Mouse (Mus musculus): ENCODE measurements at regions not wholly inside any gene's neighbourhood (a gene's known extent, or its start where the extent isn't known, plus 50 kb on each side); places are given as distances from the start of the nearest gene placed in this dataset.

DNA sequence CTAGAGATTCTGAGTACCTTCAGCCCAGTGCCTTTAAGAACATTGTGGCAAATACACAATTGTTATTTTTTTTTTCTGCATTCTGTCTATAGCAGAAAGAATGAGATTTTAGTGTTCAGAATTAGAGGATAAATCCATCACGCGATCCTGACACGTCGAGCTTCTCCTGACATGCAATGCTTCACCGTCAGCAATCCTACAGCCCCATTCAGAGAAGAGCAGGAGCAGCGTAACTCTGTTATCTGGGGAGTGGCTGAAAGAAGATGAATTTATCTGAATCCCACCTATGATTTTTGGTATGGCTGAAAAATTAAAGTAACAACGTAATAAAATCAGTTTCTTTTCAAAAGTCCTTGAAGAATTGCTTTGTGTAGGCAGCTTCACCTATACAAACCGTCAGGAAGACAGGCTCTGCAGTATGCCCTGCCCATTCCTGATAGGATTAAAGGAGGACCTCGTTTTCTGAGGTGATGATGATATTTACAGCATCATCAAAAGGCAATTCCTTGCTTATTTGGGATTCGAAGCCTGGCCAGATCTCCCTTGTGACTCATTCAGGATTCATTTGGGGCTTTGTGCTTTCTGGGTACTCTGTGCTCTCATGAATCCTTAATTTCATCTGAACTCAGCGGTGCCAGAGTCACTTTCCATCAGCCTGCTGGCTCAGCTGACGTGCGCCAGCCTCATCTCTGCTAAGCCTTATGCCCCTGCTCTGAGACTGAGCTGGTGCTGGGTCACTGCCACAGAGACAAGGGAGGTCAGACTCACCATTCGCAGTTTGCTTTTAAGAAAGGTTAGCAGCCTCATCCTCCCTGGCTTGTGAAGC is 112.3 kb upstream of the Gas2 start:
- H3K36me3 ChIP-seq (replicated peaks; ENCODE audit: control insufficient read depth, insufficient read depth, low read depth, low read length): no peaks in the 10 kb centered on the region
- no peak for ATAC-seq (replicated peaks; ENCODE audit: insufficient number of reproducible peaks, low FRiP score, low TSS enrichment, low read depth)
- H3K27ac ChIP-seq (replicated peaks; ENCODE audit: low read depth, low read length): no peak overlapping the region
- no peaks in the 10 kb centered on the region for H3K4me1 ChIP-seq (ENCODE audit: control insufficient read depth, insufficient read depth, low read length)
- H3K4me2 ChIP-seq (ENCODE audit: low read depth, low read length): no peak overlapping the region
- no peaks in the 10 kb centered on the region for H3K9me3 ChIP-seq (replicated peaks; ENCODE audit: control insufficient read depth, low read length)
- no peak overlapping the region for H3K9ac ChIP-seq (replicated peaks; ENCODE audit: low read length)
- no peaks in the 10 kb centered on the region for H3K27me3 ChIP-seq (ENCODE audit: control insufficient read depth, insufficient read depth, low read length)
- H3K4me3 ChIP-seq (ENCODE audit: low read depth, low read length): no peak overlapping the region
- DNase-seq (ENCODE audit: low spot score): no peak
- WGBS: 75% methylated on average over 14 of the region's 14 CpGs

DNA sequence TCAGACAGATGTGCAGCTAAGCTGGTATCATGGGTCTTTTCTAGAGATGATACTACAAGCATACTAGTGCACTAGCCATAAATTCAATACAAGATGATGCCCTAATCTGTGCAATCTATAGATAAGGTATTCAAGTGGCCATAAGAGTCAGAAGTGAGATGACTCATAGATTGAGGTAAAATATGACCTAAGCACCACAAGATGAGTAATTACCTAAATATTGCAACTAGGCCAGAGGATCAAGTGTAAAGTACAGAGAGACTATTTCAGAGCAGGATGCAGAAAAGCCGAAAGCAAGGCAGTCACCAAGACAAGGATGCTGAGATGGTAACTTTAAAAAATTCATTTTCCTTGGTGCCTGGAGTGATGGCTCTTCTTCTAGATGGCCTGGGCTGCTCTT is 111.5 kb upstream of the Gas2 start:
- H3K9ac ChIP-seq (replicated peaks; ENCODE audit: low read length): no peak overlapping the region
- H3K9me3 ChIP-seq (replicated peaks; ENCODE audit: control insufficient read depth, low read length): no peaks in the 10 kb centered on the region
- WGBS: 83% methylated on average over 1 of the region's 1 CpGs
- no peak overlapping the region for H3K4me2 ChIP-seq (ENCODE audit: low read depth, low read length)
- DNase-seq (ENCODE audit: low spot score) (no peak), ATAC-seq (replicated peaks; ENCODE audit: insufficient number of reproducible peaks, low FRiP score, low TSS enrichment, low read depth) (no peak)
- H3K4me3 ChIP-seq (ENCODE audit: low read depth, low read length): no peak overlapping the region
- H3K27ac ChIP-seq (replicated peaks; ENCODE audit: low read depth, low read length): no peak overlapping the region
- H3K36me3 ChIP-seq (replicated peaks; ENCODE audit: control insufficient read depth, insufficient read depth, low read depth, low read length): no peaks in the 10 kb centered on the region
- no peaks in the 10 kb centered on the region for H3K4me1 ChIP-seq (ENCODE audit: control insufficient read depth, insufficient read depth, low read length)
- H3K27me3 ChIP-seq (ENCODE audit: control insufficient read depth, insufficient read depth, low read length): no peaks in the 10 kb centered on the region

DNA sequence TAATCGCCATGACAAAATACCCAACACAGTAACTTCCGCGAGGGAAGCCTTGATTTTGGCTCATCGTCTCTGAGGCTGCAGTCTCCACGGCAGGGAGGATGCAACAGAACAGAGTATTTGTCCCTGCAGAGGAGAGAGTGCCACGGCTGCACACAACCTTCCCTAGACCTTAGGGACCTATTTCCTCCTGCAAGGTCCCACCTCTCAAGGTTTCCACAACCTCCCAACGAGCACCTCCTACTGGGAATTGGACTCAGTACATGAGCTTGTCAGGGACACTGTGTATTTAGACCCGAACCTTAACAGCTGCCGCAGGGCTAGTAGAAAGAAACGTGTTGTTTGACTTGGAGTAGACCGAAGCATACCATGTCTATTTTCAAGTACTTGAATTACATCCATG is 108.8 kb upstream of the Gas2 start:
- Histone ChIP-seq H3K9me3 (replicated peaks; ENCODE audit: control insufficient read depth, low read length) (no peaks in the 10 kb centered on the region), H3K9ac (replicated peaks; ENCODE audit: low read length) (no peak overlapping the region), H3K4me1 (ENCODE audit: control insufficient read depth, insufficient read depth, low read length) (no peaks in the 10 kb centered on the region), H3K27me3 (ENCODE audit: control insufficient read depth, insufficient read depth, low read length) (no peaks in the 10 kb centered on the region), H3K36me3 (replicated peaks; ENCODE audit: control insufficient read depth, insufficient read depth, low read depth, low read length) (no peaks in the 10 kb centered on the region), H3K27ac (replicated peaks; ENCODE audit: low read depth, low read length) (no peak overlapping the region), H3K4me2 (ENCODE audit: low read depth, low read length) (no peak overlapping the region), H3K4me3 (ENCODE audit: low read depth, low read length) (no peak overlapping the region)
- ATAC-seq (replicated peaks; ENCODE audit: insufficient number of reproducible peaks, low FRiP score, low TSS enrichment, low read depth): no peak
- no peak for DNase-seq (ENCODE audit: low spot score)
- WGBS: 83% methylated on average over 11 of the region's 11 CpGs

DNA sequence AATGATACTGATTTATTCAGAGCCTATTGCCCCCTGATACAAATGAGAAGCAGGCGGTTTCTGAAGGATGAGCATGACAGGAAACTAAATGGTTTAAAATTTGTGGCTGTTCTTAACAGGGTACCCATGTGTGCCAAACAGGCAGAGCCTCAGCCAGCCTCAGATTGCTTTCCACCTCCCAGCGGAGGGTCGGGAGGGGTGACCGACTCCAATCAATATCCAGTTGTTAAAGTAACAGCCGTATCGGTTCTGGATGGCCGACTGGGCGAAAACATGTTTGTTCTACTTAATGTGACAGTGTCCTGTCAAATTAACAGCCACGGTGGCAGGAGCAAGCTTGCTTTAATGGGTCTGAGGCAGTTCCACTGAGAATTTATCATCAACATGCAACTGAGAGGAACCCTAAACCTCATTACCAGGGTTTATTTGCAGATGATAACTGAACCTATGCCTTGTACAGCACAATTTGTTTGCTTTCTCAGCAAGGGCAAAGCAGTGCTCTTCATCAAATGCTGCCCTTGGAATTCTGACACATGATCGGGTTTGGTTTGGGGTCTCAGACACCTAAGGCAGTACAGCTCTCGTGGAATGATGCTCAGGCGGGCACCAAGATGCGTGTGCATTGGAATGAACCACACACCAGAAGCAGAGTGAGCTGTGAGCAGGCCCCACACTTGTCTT is 107.5 kb upstream of the Gas2 start:
- H3K9ac ChIP-seq (replicated peaks; ENCODE audit: low read length): no peak overlapping the region
- H3K4me3 ChIP-seq (ENCODE audit: low read depth, low read length): no peak overlapping the region
- H3K36me3 ChIP-seq (replicated peaks; ENCODE audit: control insufficient read depth, insufficient read depth, low read depth, low read length): no peaks in the 10 kb centered on the region
- H3K9me3 ChIP-seq (replicated peaks; ENCODE audit: control insufficient read depth, low read length): no peaks in the 10 kb centered on the region
- peak; percentile 65 for ATAC-seq (replicated peaks; ENCODE audit: insufficient number of reproducible peaks, low FRiP score, low TSS enrichment, low read depth)
- WGBS: 41% methylated on average over 13 of the region's 13 CpGs
- DNase-seq (ENCODE audit: low spot score): no peak
- H3K4me1 ChIP-seq (ENCODE audit: control insufficient read depth, insufficient read depth, low read length): no peaks in the 10 kb centered on the region
- H3K27ac ChIP-seq (replicated peaks; ENCODE audit: low read depth, low read length): no peak overlapping the region
- H3K27me3 ChIP-seq (ENCODE audit: control insufficient read depth, insufficient read depth, low read length): no peaks in the 10 kb centered on the region
- no peak overlapping the region for H3K4me2 ChIP-seq (ENCODE audit: low read depth, low read length)

DNA sequence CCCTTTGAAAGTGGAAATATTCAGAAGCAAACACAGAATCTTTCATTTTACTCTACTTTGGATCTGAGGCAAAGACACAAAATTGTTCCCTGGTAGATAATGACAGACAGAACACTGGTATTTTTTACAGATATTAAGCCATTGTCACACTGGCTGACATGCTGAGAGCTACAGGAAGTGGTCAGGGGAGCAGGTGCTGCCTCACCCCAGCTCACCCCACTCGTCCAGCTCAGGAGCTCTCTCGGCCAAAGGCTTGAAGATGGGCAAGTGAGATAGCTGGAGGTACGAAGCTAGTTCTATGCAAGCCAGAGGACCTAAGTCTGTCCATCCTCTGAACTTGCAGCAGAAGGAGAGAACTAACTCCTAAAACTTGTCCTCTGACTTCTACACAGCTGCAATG is 105.6 kb upstream of the Gas2 start:
- no peaks in the 10 kb centered on the region for H3K9me3 ChIP-seq (replicated peaks; ENCODE audit: control insufficient read depth, low read length)
- ATAC-seq (replicated peaks; ENCODE audit: insufficient number of reproducible peaks, low FRiP score, low TSS enrichment, low read depth): no peak
- 71% methylated on average over 3 of the region's 3 CpGs for WGBS
- no peak overlapping the region for H3K27ac ChIP-seq (replicated peaks; ENCODE audit: low read depth, low read length)
- H3K4me2 ChIP-seq (ENCODE audit: low read depth, low read length): no peak overlapping the region
- H3K36me3 ChIP-seq (replicated peaks; ENCODE audit: control insufficient read depth, insufficient read depth, low read depth, low read length): no peaks in the 10 kb centered on the region
- H3K27me3 ChIP-seq (ENCODE audit: control insufficient read depth, insufficient read depth, low read length): no peaks in the 10 kb centered on the region
- DNase-seq (ENCODE audit: low spot score): no peak
- no peak overlapping the region for H3K4me3 ChIP-seq (ENCODE audit: low read depth, low read length)
- no peak overlapping the region for H3K9ac ChIP-seq (replicated peaks; ENCODE audit: low read length)
- H3K4me1 ChIP-seq (ENCODE audit: control insufficient read depth, insufficient read depth, low read length): no peaks in the 10 kb centered on the region

DNA sequence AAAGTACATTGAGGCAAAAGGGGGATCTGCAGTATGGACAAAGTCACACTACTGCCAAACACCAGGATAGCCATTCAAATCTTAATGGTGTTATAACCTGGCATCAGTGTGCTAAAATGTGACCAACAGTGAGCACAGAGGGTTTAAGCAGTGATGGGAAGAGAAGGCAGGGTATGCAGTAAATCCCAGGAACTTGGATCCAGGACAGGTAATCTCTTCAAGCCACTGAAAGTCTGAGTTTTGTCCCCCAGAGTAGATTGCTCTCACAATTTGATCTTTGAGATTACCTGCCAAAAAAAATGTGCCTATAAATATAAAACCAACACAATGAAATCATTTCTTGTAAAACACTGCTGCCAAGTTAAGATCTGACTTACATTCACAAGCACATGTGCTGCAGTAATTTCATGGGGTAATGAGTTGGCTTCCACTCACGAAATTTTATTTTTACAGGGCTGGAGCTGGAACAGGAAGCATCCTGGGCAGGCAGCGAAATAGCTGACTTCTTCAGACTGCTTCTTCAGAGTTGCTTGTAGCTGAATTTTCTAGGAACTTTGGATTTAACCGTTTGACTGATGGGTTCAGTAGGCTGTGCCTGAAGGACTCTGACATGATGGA is 102.2 kb upstream of the Gas2 start:
- Histone ChIP-seq H3K9me3 (replicated peaks; ENCODE audit: control insufficient read depth, low read length) (no peaks in the 10 kb centered on the region), H3K27me3 (ENCODE audit: control insufficient read depth, insufficient read depth, low read length) (no peaks in the 10 kb centered on the region)

DNA sequence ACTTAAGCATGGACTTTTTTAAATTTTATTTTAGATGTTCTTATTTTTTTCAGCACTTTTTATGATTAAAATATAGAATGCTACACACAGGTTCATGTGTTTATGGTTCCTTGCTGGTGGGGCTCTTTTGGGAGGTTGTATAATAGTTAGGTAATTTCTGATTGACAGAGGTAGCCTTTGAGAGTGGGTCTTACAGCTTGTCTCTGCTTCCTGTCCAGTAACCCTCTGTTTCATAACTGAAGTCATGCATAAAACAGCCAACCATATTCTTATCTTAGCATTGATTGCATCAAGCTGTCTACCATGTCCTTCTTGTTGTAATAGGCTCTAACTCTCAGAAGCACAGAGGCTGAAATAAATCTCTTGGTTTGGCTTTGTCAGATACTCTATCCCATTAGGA is 94.7 kb upstream of the Gas2 start:
- Histone ChIP-seq H3K9me3 (replicated peaks; ENCODE audit: control insufficient read depth, low read length) (no peaks in the 10 kb centered on the region), H3K27ac (replicated peaks; ENCODE audit: low read depth, low read length) (no peak overlapping the region), H3K9ac (replicated peaks; ENCODE audit: low read length) (no peak overlapping the region), H3K27me3 (ENCODE audit: control insufficient read depth, insufficient read depth, low read length) (no peaks in the 10 kb centered on the region), H3K36me3 (replicated peaks; ENCODE audit: control insufficient read depth, insufficient read depth, low read depth, low read length) (no peaks in the 10 kb centered on the region), H3K4me1 (ENCODE audit: control insufficient read depth, insufficient read depth, low read length) (no peaks in the 10 kb centered on the region), H3K4me3 (ENCODE audit: low read depth, low read length) (no peak overlapping the region), H3K4me2 (ENCODE audit: low read depth, low read length) (no peak overlapping the region)
- ATAC-seq (replicated peaks; ENCODE audit: insufficient number of reproducible peaks, low FRiP score, low TSS enrichment, low read depth) (no peak), DNase-seq (ENCODE audit: low spot score) (no peak)

More for the DNA sequence above, 102.2 kb upstream of the Gas2 start:
- 73% methylated on average over 3 of the region's 3 CpGs for WGBS
- Histone ChIP-seq H3K4me3 (ENCODE audit: low read depth, low read length) (no peak overlapping the region), H3K27ac (replicated peaks; ENCODE audit: low read depth, low read length) (no peak overlapping the region), H3K36me3 (replicated peaks; ENCODE audit: control insufficient read depth, insufficient read depth, low read depth, low read length) (no peaks in the 10 kb centered on the region), H3K4me2 (ENCODE audit: low read depth, low read length) (no peak overlapping the region), H3K4me1 (ENCODE audit: control insufficient read depth, insufficient read depth, low read length) (no peaks in the 10 kb centered on the region), H3K9ac (replicated peaks; ENCODE audit: low read length) (no peak overlapping the region)
- no peak for DNase-seq (ENCODE audit: low spot score)
- ATAC-seq (replicated peaks; ENCODE audit: insufficient number of reproducible peaks, low FRiP score, low TSS enrichment, low read depth): no peak

Measured in embryonic facial prominence, embryonic 11.5 days (tissue).